Mouse (Mus musculus) heart, embryonic 15.5 days (tissue): ENCODE measurements around the gene Gpc3. TPM values are rescaled to one million over a fixed set of nuclear protein-coding genes. Genes with fewer than 3 reads are reported as not detected.

Source experiments
- ATAC-seq: fragments of 200-750 bp; cut with Nextera tagmentation; replicated peaks from 2 replicates; pipeline ENCODE4 v1.8.0; 2017; ENCODE audit warnings: low read depth, moderate TSS enrichment; ENCODE audit not compliant: insufficient number of reproducible peaks, insufficient read depth, low FRiP score
- H3K27ac ChIP-seq: fragments of 300-500 bp; sonication (generic); 2 replicates; pipeline ENCODE4 v1.5.1; 2015; ENCODE audit warnings: mild to moderate bottlenecking, inconsistent platforms
- H3K27me3 ChIP-seq: fragments of 300-500 bp; sonication (generic); 2 replicates; pipeline ENCODE4 v1.6.1; 2015; ENCODE audit warnings: inconsistent platforms
- H3K36me3 ChIP-seq: fragments of 300-500 bp; sonication (generic); 2 replicates; pipeline ENCODE4 v1.6.1; 2015; ENCODE audit warnings: mild to moderate bottlenecking, inconsistent platforms
- H3K4me1 ChIP-seq: fragments of 300-500 bp; sonication (generic); replicated peaks from 2 replicates; pipeline ENCODE4 v1.6.1; 2015; ENCODE audit warnings: inconsistent platforms
- H3K4me2 ChIP-seq: fragments of 300-500 bp; sonication (generic); 2 replicates; pipeline ENCODE4 v1.6.1; 2015; ENCODE audit warnings: inconsistent platforms, mild to moderate bottlenecking, moderate library complexity
- H3K4me3 ChIP-seq: fragments of 300-500 bp; sonication (generic); 2 replicates; pipeline ENCODE4 v1.5.1; 2015; ENCODE audit warnings: mild to moderate bottlenecking, inconsistent platforms
- H3K9ac ChIP-seq: fragments of 300-500 bp; sonication (generic); 2 replicates; pipeline ENCODE4 v1.6.1; 2015; ENCODE audit warnings: mild to moderate bottlenecking, inconsistent platforms
- H3K9me3 ChIP-seq: fragments of 300-500 bp; sonication (generic); replicated peaks from 2 replicates; pipeline ENCODE4 v1.6.1; 2016; ENCODE audit warnings: inconsistent platforms
- WGBS: fragments of 180-500 bp; shearing (Covaris S2); methylation state at CpG from one replicate; pipeline ENCODE4 v1.1.7; 2015; ENCODE audit warnings: mixed read lengths; 5-methylcytosine and 5-hydroxymethylcytosine counted together
- polyA plus RNA-seq: library from polyadenylated mRNA; unstranded; fragments of >200 nt; fragmentation: Nextera tagmentation; extraction: Ambion mirVana; gene quantifications from 2 replicates; pipeline ENCODE4 v1.2.1, GENCODE M21; 2015

Gene Gpc3
- polyA plus RNA-seq, 1 experiment from 2014 or later: 447 TPM

GRCm38 (mm10) chrX:52489461-52489860 is 124.3 kb downstream of the Gpc3 start:
- H3K4me1 ChIP-seq: no peaks in the 10 kb centered on the region
- H3K36me3 ChIP-seq: no peaks in the 10 kb centered on the region
- no peak overlapping the region for H3K27ac ChIP-seq
- no peak overlapping the region for H3K4me2 ChIP-seq
- ATAC-seq: no peak
- no peaks in the 10 kb centered on the region for H3K9me3 ChIP-seq
- 64% methylated on average over 4 of the region's 4 CpGs for WGBS
- no peaks in the 10 kb centered on the region for H3K27me3 ChIP-seq
- no peak overlapping the region for H3K9ac ChIP-seq
- no peak overlapping the region for H3K4me3 ChIP-seq

- no peak overlapping the region for H3K4me3 ChIP-seq
- WGBS: 23% methylated on average over 5 of the region's 5 CpGs
- no peaks in the 10 kb centered on the region for H3K36me3 ChIP-seq
- ATAC-seq: no peak
- peaks cover 12% of the 10 kb centered on the region; the same call in 1 of the 2 replicates for H3K4me1 ChIP-seq
- H3K27me3 ChIP-seq: no peaks in the 10 kb centered on the region
- H3K9ac ChIP-seq: no peak overlapping the region
- H3K4me2 ChIP-seq: no peak overlapping the region
- peak overlapping the region; percentile 61 for H3K27ac ChIP-seq
- H3K9me3 ChIP-seq: no peaks in the 10 kb centered on the region
Observed at GRCm38 (mm10) chrX:52455074-52455588, 158.6 kb downstream of the Gpc3 start.

DNA sequence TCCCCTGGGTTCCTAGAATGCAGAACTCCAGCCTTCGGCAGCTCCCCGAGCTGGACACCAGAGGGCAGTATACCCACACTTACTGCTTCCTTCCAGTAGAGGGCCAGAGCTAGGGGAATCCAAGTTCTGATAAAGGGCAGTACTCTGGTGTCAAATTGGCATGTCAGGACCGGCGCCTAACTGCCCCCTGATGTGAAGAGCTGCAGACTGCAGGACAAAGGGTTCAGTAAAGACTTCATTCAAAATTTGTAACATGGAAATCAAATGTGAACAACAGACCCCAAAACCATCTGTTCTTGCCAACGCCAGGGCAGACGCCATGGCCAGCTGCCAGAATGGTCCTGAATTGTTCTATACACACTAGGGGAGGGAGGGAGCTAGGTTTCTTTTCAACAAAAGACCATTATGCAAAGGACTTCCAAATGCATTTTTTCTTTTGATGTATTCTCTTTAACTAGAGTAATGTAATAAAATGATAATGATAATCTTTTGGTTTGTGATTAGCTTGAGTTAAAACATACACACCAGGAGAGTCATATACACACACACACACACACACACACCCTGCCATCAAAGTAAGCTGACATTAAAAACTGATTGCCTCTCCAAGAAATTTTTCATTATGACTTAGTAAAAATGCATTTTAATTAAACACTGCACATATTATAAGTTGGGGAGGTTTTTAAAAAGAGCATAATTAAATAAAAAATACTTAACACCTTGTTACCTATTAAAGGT is 160.1 kb downstream of the Gpc3 start:
- Histone ChIP-seq H3K36me3 (no peaks in the 10 kb centered on the region), H3K9me3 (no peaks in the 10 kb centered on the region), H3K27me3 (no peaks in the 10 kb centered on the region), H3K27ac (no peak overlapping the region), H3K4me3 (no peak overlapping the region), H3K4me1 (peaks cover 12% of the 10 kb centered on the region; the same call in 1 of the 2 replicates), H3K9ac (no peak overlapping the region), H3K4me2 (peak overlapping the region; percentile 42; the same call in 1 of the 2 replicates)
- WGBS: 18% methylated on average over 6 of the region's 6 CpGs
- peak; percentile 43; the same call in 1 of the 2 replicates for ATAC-seq

DNA sequence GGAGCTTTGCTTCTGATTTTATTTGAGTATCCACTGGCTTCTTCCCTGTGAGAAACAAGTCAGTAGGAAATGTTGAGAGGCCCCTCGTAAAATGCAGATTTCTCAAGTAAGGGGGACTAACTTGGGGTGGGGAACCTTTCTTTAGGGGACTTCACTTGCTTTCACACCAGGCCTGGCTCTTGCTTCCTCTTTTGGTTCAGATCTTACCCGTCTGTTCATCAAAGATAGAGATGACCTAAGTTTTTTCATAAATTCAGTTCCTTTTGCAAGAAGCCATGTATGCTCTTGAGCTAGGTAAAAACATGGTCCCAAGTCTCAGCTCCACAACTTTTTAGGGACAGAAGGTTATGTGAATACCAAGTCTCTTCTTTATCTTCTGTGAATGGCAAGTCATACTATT is 164.6 kb downstream of the Gpc3 start:
- no peaks in the 10 kb centered on the region for H3K27me3 ChIP-seq
- H3K36me3 ChIP-seq: no peaks in the 10 kb centered on the region
- H3K9ac ChIP-seq: no peak overlapping the region
- no peaks in the 10 kb centered on the region for H3K9me3 ChIP-seq
- no peak overlapping the region for H3K27ac ChIP-seq
- H3K4me3 ChIP-seq: no peak overlapping the region
- H3K4me1 ChIP-seq: peaks cover 13% of the 10 kb centered on the region; the same call in 1 of the 2 replicates
- H3K4me2 ChIP-seq: no peak overlapping the region
- no peak for ATAC-seq
- 57% methylated on average over 2 of the region's 2 CpGs for WGBS

DNA sequence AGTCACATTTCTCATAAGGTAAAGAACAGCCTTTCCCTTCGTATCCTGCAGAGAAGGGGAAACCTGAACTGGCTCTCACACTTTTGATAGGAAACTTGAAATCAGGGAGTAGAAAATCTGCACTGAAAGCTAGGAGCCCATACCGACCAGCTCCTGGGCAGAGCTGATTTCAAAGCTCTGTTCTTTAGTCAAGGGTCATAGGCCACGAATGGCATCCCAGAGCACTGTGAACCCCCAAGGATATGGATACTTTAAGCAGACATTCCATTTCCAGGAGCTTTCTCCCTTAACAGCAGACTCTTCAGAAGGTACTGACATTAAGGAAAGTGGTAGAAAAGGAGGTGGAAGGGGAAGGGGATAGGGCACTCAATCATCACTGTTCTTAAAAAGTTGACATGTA is 165.3 kb downstream of the Gpc3 start:
- Histone ChIP-seq H3K9me3 (no peaks in the 10 kb centered on the region), H3K4me2 (no peak overlapping the region), H3K9ac (no peak overlapping the region), H3K27ac (no peak overlapping the region), H3K36me3 (no peaks in the 10 kb centered on the region), H3K4me1 (peaks cover 13% of the 10 kb centered on the region; the same call in 1 of the 2 replicates), H3K27me3 (no peaks in the 10 kb centered on the region), H3K4me3 (no peak overlapping the region)
- ATAC-seq: no peak
- WGBS: 45% methylated on average over 3 of the region's 3 CpGs

GRCm38 (mm10) chrX:52446530-52446929 is 167.2 kb downstream of the Gpc3 start:
- Histone ChIP-seq H3K4me3 (no peak overlapping the region), H3K27me3 (no peaks in the 10 kb centered on the region), H3K9ac (no peak overlapping the region), H3K4me1 (peaks cover 11% of the 10 kb centered on the region; the same call in 1 of the 2 replicates), H3K9me3 (no peaks in the 10 kb centered on the region), H3K4me2 (no peak overlapping the region), H3K36me3 (no peaks in the 10 kb centered on the region), H3K27ac (0 out of 2 replicates have a peak overlapping the region, but pooled peaks have one; percentile 16)
- ATAC-seq: no peak
- WGBS: 29% methylated on average over 3 of the region's 3 CpGs

DNA sequence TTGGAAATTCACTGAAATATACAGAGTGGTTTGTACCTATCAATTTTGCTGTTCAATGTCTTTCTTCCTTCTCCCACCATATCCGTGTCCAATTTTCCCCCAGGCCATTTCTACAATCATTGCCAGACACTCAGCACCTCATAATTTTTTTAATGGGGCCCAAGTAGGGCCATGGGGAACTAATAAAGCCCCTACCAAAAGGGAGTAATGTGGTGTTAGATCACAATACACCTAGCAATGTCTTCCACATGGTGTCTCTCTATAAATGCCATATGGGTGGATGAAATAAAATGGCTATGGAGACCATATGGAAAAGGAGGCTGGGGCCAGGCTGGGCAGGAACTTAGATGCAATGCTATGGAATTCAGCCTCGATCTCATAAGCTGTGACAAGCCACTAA is 168.8 kb downstream of the Gpc3 start:
- no peak for ATAC-seq
- no peak overlapping the region for H3K27ac ChIP-seq
- no peaks in the 10 kb centered on the region for H3K36me3 ChIP-seq
- no peak overlapping the region for H3K9ac ChIP-seq
- no peak overlapping the region for H3K4me3 ChIP-seq
- no peak overlapping the region for H3K4me2 ChIP-seq
- H3K9me3 ChIP-seq: no peaks in the 10 kb centered on the region
- peaks cover 11% of the 10 kb centered on the region; the same call in 1 of the 2 replicates for H3K4me1 ChIP-seq
- WGBS: 56% methylated on average over 2 of the region's 2 CpGs
- no peaks in the 10 kb centered on the region for H3K27me3 ChIP-seq

DNA sequence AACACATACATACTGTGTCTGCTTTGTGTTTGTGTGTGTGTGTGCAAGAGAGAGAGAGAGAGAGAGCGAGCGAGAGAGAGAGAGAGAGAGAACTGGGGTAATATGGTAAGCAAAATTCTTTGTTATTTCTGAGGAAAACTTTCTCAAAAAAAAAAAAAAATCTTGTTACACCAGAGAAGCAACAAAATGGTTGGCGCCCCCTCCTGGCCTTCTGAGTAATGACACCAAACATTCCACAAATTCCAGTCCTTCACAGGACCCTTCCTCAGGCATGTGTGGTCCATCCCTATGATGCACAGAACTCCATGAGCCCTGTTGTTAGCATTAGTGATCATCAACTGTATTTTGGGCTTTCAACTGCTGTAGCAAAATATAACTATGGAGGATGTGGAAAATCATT is 172.0 kb downstream of the Gpc3 start:
- H3K9ac ChIP-seq: no peak overlapping the region
- H3K9me3 ChIP-seq: no peaks in the 10 kb centered on the region
- no peak for ATAC-seq
- H3K4me1 ChIP-seq: peaks cover 1% of the 10 kb centered on the region; the same call in 1 of the 2 replicates
- WGBS: 44% methylated on average over 3 of the region's 3 CpGs
- H3K4me3 ChIP-seq: no peak overlapping the region
- no peaks in the 10 kb centered on the region for H3K36me3 ChIP-seq
- H3K27ac ChIP-seq: no peak overlapping the region
- H3K27me3 ChIP-seq: no peaks in the 10 kb centered on the region
- no peak overlapping the region for H3K4me2 ChIP-seq

DNA sequence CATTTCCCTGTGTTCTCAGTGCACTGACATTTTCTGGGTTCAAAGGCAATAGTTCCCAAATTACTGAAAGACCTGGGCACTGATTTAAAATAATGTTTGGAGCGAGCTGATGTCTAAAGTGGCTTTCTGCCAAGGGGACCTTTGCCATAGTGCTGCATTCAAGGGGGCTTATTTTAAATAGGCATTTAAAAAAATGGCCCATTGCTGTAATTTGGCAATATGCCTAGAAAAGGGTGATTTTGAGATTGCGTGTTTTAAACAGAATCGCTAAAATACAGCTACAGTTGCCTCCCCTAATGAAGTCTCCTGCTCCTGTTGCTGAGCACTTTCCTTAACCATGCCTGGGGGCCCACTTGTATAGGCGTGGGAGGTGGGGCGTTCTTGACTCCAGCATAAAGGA is 174.3 kb downstream of the Gpc3 start:
- Histone ChIP-seq H3K27me3 (no peaks in the 10 kb centered on the region), H3K9ac (no peak overlapping the region), H3K9me3 (no peaks in the 10 kb centered on the region), H3K4me1 (no peaks in the 10 kb centered on the region), H3K4me2 (no peak overlapping the region), H3K4me3 (no peak overlapping the region), H3K27ac (no peak overlapping the region), H3K36me3 (no peaks in the 10 kb centered on the region)
- 53% methylated on average over 5 of the region's 5 CpGs for WGBS
- ATAC-seq: no peak

DNA sequence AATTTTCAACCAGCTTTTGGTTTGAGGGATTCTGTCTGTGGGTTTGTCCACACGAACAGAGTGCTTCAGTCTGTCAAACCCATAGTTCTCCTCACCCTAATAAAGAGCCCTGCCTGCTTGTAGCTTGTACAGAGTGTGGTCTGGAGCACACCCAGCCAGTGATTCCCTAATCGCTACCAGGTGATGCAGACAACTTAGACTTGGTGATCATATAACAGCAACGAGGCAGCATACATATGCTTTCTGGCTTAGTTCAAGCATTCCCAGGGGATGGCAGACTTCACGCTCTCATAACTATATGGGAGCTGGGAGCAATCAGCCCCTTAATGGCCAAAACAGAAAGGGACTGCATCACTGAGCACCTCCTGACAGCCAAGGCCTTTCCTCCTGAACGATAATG is 188.1 kb downstream of the Gpc3 start:
- Histone ChIP-seq H3K36me3 (no peaks in the 10 kb centered on the region), H3K4me2 (no peak overlapping the region), H3K4me1 (no peaks in the 10 kb centered on the region), H3K27me3 (no peaks in the 10 kb centered on the region), H3K27ac (no peak overlapping the region), H3K9me3 (no peaks in the 10 kb centered on the region), H3K9ac (no peak overlapping the region), H3K4me3 (no peak overlapping the region)
- WGBS: 76% methylated on average over 5 of the region's 5 CpGs
- no peak for ATAC-seq

DNA sequence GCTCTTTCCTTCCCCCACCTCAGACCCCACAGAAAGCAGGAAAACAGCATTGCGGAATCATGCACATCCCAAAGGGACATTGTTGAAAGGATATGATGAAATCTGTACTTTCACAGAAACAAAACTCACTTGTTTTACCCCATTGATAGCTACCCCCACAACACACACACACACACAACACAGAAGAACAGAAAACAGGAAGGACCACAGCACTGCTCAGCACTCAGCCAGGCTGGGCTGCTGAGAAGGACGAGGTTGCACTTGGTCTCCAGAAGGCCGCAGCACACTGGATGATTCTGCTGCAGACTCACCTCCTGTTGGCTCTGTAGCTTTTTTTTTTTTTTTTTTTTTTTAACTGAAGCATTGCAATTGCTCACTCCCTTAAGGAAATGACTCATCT is 193.9 kb downstream of the Gpc3 start:
- H3K4me2 ChIP-seq: no peak overlapping the region
- no peak overlapping the region for H3K4me3 ChIP-seq
- no peak for ATAC-seq
- H3K4me1 ChIP-seq: no peaks in the 10 kb centered on the region
- no peak overlapping the region for H3K9ac ChIP-seq
- no peaks in the 10 kb centered on the region for H3K27me3 ChIP-seq
- H3K27ac ChIP-seq: no peak overlapping the region
- no peaks in the 10 kb centered on the region for H3K36me3 ChIP-seq
- WGBS: 65% methylated on average over 3 of the region's 3 CpGs
- no peaks in the 10 kb centered on the region for H3K9me3 ChIP-seq

- no peak for ATAC-seq
- WGBS: 71% methylated on average over 3 of the region's 3 CpGs
- Histone ChIP-seq H3K27me3 (no peaks in the 10 kb centered on the region), H3K36me3 (no peaks in the 10 kb centered on the region), H3K27ac (no peak overlapping the region), H3K9ac (no peak overlapping the region), H3K4me2 (no peak overlapping the region), H3K9me3 (no peaks in the 10 kb centered on the region), H3K4me1 (no peaks in the 10 kb centered on the region), H3K4me3 (no peak overlapping the region)
Observed at GRCm38 (mm10) chrX:52412936-52413335, 200.8 kb downstream of the Gpc3 start.
